Mouse (Mus musculus): ENCODE results near the gene Cracr2b.
A peak's percentile ranks its signal among the peaks of the same experiment; 100 is the strongest.

The Cracr2b gene

DNA sequence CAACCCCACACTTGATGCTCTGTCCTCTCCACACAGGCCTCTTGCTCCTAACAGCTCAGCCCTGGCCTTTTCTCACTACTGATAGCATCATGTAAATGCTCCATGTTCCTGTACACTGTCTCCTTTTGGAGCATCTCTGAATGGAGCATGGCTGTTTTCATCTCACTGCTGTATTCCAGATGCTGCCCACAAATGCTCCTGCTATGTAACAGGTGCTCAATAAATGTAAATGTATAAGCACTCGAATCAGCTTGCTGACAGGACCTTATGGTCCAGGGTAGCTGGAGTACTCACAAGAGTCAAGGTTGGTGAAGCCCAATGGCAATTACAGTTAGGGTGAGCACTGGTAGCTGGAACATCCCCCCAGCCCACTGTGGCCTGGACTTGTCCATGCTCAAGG, 10.3 kb downstream of the Cracr2b start:
- DNase-seq = no peak

GRCm38 (mm10) chr7:141472226-141472625, 11.3 kb downstream of the Cracr2b start:
- no peak for DNase-seq

GRCm38 (mm10) chr7:141472763-141473162, 11.9 kb downstream of the Cracr2b start:
- no peak for DNase-seq

DNA sequence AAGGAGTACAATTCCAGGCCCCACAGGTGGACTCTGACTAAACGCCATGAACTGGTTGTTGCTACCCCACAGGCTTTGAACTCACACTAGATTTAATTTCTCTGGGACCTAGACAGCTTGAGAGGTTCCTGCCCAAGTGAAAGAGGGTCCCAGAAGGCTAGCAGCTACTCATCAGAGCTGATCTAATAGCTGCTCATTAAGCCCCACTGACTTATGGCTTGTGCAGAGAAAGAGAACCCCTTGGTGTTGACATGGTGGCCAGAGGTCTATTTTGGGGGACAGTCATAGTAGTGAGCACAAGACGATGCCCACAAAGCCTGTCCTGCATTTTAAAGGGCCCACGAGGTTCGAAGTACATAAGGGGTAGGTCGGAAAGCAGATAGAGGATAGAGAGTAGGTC, 13.3 kb downstream of the Cracr2b start:
- no peak for DNase-seq

GRCm38 (mm10) chr7:141475011-141475804, 14.3 kb downstream of the Cracr2b start, which contains the start of the genes Polr2l and Tspan4:
Gene Polr2l, minus strand, starts transcription at chr7:141475132.
Gene Tspan4, plus strand, starts transcription at chr7:141475240.
- DNase-seq = peak; percentile 81

GRCm38 (mm10) chr7:141475805-141476158, 14.9 kb downstream of the Cracr2b start:
- DNase-seq = no peak

GRCm38 (mm10) chr7:141476226-141476980, 15.5 kb downstream of the Cracr2b start:
- no peak for DNase-seq

- DNase-seq = no peak
Measured at GRCm38 (mm10) chr7:141476981-141477370, 16.1 kb downstream of the Cracr2b start.

GRCm38 (mm10) chr7:141477578-141478269, 16.8 kb downstream of the Cracr2b start:
- no peak for DNase-seq

DNA sequence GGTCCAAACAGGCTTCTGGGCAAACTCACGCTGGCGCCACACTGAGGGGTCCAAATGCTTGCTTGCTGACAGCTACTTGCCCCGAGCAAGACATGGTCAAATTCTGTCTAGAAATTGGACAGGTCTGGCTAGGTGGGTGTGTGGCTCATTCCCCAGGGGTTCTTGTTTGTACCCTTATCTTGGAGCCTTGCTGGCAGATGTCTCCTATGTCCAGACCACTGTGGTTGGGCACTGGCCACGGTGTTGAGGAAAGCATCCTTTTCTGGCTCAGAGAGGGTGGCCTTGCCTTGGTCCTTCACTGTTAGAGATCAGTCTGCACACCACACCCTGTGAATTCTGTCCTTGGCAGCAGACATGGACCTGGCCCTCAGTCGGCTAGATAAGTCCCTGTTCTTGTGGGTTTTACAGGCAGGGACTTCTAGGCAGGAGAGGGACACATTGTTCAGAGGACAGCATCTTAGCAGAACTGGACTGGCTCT, 17.4 kb downstream of the Cracr2b start:
- DNase-seq = no peak

GRCm38 (mm10) chr7:141480842-141481497, 20.1 kb downstream of the Cracr2b start:
- DNase-seq = no peak

DNA sequence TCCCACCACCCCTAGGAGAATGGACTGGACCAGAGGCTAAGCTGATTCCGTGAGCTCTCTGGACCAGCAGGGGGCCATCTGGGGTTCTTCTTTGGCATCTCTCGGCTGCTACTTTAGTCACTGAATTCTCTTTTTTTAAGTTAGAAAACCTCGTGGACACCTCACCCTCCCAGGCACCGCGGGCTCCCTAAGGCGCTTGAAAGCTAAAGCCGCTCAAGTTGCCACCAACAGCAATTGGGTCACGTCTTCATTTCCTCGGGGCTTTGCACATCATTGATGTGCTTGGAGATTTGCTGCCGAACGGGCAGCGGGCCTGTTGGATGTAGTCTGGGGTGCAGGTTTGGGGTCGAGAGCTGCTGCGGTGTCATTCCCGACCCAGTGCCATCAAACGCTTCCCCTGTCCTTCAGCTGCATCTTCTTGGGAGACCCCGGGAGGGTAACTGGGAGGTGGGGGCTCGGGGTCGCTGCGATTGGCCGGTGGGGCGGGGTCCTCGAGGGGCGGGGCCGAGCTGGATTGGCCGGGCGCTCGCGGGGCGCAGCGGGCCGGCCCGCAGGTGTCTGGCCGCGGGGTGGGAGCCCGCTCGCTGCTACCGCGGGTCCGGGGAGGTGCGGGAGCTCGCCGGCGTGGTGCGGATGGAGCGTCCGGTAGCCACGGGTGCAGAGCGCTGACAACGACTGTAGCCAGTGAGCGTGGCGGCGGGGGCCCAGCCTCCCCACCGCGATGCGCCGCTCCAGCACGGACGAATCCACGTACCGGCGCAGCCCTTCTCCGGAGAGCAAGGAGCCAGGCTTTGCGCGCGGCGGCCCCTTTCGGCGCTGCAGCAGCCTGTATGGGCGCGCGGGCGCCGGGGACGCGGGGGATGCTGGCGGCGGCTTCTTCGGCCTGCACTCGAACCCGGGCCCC, 20.9 kb downstream of the Cracr2b start:
- peak; percentile 68 for DNase-seq

DNA sequence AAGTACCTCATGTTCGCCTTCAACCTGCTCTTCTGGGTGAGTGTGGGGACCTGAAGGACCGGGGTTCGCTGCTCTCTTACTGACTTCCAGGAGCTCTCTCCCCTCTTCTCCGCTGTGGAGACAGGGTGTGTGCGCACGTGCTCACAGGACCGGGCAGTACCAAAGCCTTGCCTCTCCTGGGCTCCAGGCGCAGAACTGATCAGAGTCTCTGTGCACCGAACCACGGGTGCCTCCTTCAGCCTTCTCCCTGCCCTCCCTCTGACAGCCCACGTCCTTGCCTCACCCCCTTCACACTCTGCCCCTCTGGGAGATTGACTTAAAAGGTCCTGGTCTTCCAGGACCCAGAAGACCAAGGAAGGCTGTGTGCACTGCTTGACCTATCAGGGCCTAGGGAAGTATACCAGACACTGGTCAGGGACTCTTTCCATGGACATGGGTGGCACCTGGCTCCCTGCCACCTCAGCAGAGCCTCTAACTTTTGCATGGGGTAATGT, 21.7 kb downstream of the Cracr2b start:
- no peak for DNase-seq

- no peak for DNase-seq
Measured at GRCm38 (mm10) chr7:141483114-141483653, 22.3 kb downstream of the Cracr2b start.

- DNase-seq = no peak
Measured at GRCm38 (mm10) chr7:141484186-141485120, 23.6 kb downstream of the Cracr2b start.

DNA sequence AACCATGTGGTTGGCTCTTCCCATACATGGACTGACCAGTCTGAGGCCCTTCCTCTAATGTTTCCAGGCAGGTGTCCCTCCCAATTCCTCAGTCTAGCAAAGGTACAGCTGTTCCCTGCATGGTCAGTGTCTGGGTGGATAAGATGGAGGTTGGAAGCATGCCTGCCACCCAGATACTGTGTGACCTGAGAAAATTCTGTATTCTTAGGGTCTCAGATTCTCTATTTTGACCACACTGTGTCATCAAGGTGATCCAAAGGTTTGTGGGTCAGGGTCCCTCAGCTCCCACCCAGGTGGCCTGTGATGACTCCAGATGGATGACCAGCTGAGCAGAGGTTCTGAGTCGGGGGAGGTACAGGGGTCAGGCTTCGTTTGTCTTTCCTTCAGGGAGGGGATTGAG, 24.3 kb downstream of the Cracr2b start:
- DNase-seq = no peak

- DNase-seq = no peak
Measured at GRCm38 (mm10) chr7:141485606-141486005, 24.7 kb downstream of the Cracr2b start.

DNA sequence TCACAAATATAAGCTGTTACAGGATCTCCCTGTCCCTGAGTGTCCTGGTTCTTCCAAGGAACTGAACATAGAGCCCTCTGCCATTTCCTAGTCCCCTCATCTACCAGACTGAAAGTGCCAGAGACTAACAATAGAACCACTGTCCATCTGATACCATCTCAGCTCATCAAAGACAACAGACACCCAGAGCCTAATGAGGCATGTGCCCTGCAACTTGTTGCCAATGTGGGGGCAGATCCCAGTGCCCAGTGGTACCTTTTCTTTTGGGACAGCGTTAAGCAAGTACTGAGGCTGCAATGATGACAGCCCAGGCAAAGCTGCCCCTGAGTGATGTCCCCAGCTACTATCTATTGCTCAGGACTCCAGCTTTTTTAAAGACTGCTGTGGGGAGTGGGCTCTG, 25.3 kb downstream of the Cracr2b start:
- no peak for DNase-seq

- DNase-seq = no peak
Measured at GRCm38 (mm10) chr7:141487141-141487540, 26.2 kb downstream of the Cracr2b start.

DNA sequence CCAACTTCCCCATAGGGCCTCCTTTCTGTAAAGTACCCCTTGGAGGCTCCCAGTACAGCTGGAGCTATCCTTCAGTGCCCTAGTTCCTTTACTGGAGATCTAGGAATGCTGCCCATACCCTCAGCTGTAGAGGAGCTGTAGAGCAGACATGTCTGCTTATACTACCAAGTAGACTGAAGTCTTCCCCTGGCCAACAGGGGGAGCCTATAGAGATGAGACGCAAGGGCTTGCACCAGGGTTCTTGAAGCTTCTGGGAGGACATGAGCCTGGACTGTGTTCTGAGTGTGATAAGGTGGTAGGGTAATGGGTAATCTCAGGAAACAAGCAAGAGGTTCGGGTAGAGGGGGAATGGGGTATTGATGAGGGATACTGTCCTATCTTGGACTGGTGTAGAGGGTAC, 30.3 kb downstream of the Cracr2b start:
- DNase-seq = no peak

Measured in right cerebral cortex, postnatal 4 days (tissue).